Mouse (Mus musculus) layer of hippocampus, adult 9-10 months (tissue): ENCODE measurements at regions not wholly inside any gene's neighbourhood (a gene's known extent, or its start where the extent isn't known, plus 50 kb on each side); places are given as distances from the start of the nearest gene placed in this dataset.

Experiments used
- DNase-seq: peaks from one replicate; pipeline ENCODE4 v3.0.0; 2022; ENCODE audit warnings: low spot score

GRCm38 (mm10) chr15:62476452-62476851 lies 1368.5 kb downstream of the Gsdmc2 start:
- DNase-seq, result no peak

- no peak for DNase-seq
Measured at GRCm38 (mm10) chr15:62470683-62471331, 1374.2 kb downstream of the Gsdmc2 start.

- no peak for DNase-seq
Measured at GRCm38 (mm10) chr15:62468076-62468475, 1376.9 kb downstream of the Gsdmc2 start.

GRCm38 (mm10) chr15:62466856-62467255 lies 1378.1 kb downstream of the Gsdmc2 start:
- no peak for DNase-seq

- DNase-seq, result no peak
Measured at GRCm38 (mm10) chr15:62465026-62465839, 1379.7 kb downstream of the Gsdmc2 start.

GRCm38 (mm10) chr15:62462698-62463097 lies 1382.3 kb downstream of the Gsdmc2 start:
- peak; percentile 43 for DNase-seq

- no peak for DNase-seq
Measured at GRCm38 (mm10) chr15:62461398-62462051, 1383.5 kb downstream of the Gsdmc2 start.

- no peak for DNase-seq
Measured at GRCm38 (mm10) chr15:62460724-62461123, 1384.3 kb downstream of the Gsdmc2 start.

- DNase-seq, result no peak
Measured at GRCm38 (mm10) chr15:62460026-62460607, 1384.9 kb downstream of the Gsdmc2 start.

- no peak for DNase-seq
Measured at GRCm38 (mm10) chr15:62457990-62458389, 1387.0 kb downstream of the Gsdmc2 start.

GRCm38 (mm10) chr15:62457051-62457664 lies 1387.8 kb downstream of the Gsdmc2 start:
- DNase-seq, result no peak

- DNase-seq, result no peak
Measured at GRCm38 (mm10) chr15:62456020-62456419, 1389.0 kb downstream of the Gsdmc2 start.

GRCm38 (mm10) chr15:62448116-62448515 lies 1396.9 kb downstream of the Gsdmc2 start:
- DNase-seq, result no peak

- DNase-seq, result no peak
Measured at GRCm38 (mm10) chr15:62439211-62439610, 1405.8 kb downstream of the Gsdmc2 start.

- no peak for DNase-seq
Measured at GRCm38 (mm10) chr15:62436631-62437030, 1408.3 kb downstream of the Gsdmc2 start.

- DNase-seq, result no peak
Measured at GRCm38 (mm10) chr15:62435141-62435680, 1409.8 kb downstream of the Gsdmc2 start.

- DNase-seq, result no peak
Measured at GRCm38 (mm10) chr15:62432742-62433245, 1412.2 kb downstream of the Gsdmc2 start.

- no peak for DNase-seq
Measured at GRCm38 (mm10) chr15:62431150-62431678, 1413.8 kb downstream of the Gsdmc2 start.

GRCm38 (mm10) chr15:62422995-62423394 lies 1422.0 kb downstream of the Gsdmc2 start:
- DNase-seq, result no peak

GRCm38 (mm10) chr15:62421073-62421851 lies 1423.7 kb downstream of the Gsdmc2 start:
- no peak for DNase-seq
